Mouse (Mus musculus): ENCODE measurements at regions not wholly inside any gene's neighbourhood (a gene's known extent, or its start where the extent isn't known, plus 50 kb on each side); places are given as distances from the start of the nearest gene placed in this dataset.

DNA sequence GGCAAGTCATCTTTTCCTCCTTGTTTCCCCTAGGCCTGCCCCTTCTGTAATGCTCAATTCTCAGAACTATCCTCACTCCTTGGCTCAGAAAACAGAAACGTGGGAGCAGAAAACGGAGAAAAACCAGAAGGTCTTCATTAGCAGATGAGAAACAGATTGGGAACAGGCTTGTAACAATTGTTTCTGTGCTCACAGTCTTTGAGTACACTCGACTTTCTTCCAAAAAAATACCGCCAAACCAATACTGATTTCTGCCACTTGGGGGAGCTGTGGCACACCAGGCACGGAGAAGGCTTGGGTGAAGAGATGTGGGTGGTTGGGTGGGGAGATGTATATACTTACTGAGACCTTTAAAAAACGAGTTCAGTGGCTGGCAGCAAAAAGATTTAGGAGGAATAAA, 80.8 kb upstream of the 4930583I09Rik start:
- DNase-seq (ENCODE audit: low spot score in 2 of 2) = peak in 1 of 2 experiments; percentile 31

DNA sequence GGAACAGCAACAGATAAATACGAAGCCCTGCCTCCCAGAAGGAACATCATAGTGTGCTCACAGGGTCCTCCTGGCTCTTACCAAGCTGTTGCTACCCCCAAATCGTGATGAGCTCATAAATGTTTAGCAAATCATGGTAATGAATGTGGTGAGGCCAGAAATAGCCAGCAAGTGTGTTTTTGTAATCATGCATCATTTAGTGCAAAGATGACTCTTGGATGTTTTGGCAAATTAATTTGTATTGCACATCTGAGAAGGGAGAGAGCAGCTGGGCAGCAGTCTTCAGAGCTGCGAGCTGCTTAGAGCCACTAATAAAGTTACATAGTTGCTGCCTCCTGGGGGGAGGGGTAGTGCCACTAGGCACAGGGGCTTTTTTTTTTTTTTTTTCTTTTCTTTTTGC, 79.8 kb upstream of the 4930583I09Rik start:
- no peak for DNase-seq (ENCODE audit: low spot score in 2 of 2)

DNA sequence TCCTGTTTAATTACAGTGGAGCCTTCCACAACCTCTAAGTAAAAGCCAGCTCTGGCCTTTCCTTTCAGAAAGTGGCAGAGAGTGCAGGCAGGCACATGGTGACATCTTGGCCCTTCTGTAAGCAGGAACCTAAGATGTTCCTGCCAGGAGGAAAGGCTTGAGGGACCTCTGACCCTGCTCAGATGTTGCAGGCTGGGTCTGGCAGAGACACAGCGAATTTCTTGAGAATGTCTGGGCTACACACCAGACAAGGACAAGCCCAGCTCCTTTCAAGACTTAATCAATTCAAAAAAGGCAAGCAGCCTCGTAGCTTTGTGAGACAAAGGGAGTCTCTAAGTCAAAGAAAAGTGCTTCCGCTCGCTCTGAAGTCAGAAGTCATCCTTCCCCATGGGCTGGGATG, 79.2 kb upstream of the 4930583I09Rik start:
- DNase-seq (ENCODE audit: low spot score in 2 of 2) = no peak

DNA sequence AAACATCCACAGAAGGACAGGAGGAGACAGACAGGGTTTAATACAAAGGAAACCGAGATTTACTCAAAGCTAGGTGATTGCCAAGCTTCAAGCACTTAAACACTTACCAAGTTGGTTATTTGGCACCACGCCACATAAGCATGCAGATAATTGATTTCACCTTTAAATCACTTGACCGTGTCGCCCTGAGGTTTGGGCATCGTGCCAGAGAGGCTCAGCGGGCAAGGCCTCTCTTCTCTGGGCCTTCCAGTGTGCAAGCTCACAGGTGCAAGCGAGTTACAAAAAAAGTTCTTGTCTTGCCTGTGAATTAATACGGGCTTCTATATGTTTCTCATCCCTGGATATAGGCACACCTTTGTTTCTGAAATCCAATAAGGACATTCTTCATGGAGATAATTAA, 78.4 kb upstream of the 4930583I09Rik start:
- no peak for DNase-seq (ENCODE audit: low spot score in 2 of 2)

DNA sequence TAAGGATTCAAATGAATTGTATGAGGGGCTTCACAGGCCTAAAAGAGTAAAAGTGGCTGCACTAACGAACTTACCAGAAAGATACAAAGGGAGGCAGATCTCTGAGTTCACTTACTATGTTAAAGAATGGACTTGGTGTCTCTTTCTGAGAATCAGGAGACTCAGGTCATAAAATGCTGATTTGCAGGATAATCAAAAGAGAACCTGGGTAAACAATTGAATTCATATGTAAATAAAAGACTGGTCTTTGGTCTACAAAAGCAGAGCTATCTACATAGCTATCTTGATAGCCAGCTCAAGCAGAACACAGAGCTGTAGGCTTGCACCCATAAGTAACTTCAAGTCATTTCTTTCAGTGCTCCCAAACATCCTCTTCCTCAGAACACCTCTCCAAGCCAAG, 72.8 kb upstream of the 4930583I09Rik start:
- DNase-seq (ENCODE audit: low spot score in 2 of 2) = no peak

DNA sequence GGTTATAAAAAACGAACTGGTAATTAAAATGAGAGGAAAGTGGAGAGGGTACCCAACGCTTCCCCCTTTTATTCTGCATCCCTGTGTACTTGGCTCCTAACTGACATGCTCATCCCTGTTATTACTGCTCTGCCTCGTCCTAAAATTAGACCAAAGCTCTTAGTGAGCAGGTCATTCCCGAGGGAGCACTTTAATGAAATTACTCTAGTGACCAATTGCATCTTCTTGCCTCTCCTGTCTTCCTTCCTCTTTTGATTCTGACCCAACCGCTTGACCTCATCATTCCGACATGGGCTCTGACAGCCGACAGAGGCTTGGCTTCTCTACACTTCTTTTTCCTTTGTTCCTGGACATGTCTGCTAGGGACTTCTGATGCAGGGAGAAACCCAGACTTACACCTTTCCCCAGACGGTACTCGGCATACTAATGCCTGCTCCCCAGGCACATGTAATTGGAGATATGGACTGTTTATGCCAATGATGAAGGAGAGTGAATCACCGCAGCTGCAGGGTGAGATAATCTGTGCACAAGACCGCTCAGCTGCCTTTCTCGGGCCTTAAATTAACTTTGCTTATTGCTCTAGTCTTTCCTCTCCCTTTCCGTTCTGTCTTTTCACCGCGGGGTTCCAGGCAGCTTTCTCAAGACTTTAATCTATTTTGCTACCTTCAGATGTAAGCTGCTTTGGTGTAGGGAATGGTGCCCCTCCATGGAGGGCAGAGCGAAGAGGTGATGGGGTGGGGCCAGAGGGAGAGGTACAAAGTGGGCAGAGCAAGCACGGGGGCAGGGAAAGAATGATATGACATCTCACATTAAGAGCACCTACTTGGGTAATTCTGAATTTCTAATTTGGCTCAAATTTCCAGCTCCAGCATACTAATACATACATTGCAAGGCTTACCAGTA, 66.1 kb upstream of the 4930583I09Rik start:
- DNase-seq (ENCODE audit: low spot score in 2 of 2) = no peak

DNA sequence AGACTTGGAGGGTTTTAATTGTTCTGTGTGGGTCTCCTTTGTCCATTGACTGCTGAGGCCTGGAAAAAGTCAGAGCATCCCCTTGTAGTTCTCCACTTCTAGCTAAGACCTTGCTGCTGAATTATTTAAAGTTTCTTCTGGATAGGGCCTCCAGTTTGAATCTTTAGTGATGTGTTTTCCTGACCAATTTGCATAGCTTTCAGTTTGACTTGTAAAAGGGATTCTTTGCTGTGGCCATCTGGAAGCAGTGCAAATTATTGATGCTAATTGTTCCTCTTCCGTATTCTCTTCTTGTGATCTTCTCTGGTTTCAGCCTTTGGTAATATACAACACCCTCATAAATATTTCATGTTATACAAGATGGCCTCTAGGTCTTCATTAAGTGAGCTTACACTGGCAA, 61.6 kb upstream of the 4930583I09Rik start:
- DNase-seq (ENCODE audit: low spot score in 2 of 2) = no peak

DNA sequence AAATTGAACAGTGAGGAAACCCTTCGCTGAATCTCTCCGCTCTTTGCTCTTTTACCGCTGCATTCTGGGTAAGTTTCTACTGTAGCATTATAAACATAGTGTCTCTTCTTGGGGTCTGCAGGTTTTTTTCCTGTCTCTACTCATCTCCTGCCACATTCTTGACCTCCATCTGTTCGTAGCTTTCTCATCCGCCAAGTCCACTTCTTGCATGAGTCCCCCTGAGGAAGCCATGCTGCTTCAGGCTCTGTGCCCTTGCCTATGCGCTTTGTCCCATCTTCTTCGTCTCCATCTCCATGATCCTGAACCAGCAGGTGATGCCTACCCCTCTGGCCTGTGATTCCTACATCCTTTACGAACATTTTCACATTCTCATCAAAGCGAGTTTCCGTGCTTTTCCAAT, 60.0 kb upstream of the 4930583I09Rik start:
- no peak for DNase-seq (ENCODE audit: low spot score in 2 of 2)

DNA sequence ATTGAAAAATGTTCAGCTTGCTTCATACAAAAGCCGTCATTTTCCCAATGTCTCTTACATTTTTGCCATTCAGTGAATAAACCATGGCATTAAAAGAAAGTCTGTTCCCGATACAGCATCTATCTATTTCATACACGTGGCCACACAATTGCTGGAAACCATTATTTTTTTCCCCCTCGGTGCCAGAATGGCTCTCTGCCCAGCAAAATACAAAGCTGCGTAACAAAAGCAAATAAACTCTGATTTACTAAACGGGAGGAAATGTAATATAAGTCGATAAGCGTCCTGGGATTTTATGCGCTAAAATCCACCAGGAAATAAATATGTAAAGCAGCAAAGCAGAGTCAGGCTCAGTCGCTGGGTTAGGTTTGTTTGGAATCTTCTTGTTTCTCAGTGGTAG, 59.6 kb upstream of the 4930583I09Rik start:
- DNase-seq (ENCODE audit: low spot score in 2 of 2) = no peak

DNA sequence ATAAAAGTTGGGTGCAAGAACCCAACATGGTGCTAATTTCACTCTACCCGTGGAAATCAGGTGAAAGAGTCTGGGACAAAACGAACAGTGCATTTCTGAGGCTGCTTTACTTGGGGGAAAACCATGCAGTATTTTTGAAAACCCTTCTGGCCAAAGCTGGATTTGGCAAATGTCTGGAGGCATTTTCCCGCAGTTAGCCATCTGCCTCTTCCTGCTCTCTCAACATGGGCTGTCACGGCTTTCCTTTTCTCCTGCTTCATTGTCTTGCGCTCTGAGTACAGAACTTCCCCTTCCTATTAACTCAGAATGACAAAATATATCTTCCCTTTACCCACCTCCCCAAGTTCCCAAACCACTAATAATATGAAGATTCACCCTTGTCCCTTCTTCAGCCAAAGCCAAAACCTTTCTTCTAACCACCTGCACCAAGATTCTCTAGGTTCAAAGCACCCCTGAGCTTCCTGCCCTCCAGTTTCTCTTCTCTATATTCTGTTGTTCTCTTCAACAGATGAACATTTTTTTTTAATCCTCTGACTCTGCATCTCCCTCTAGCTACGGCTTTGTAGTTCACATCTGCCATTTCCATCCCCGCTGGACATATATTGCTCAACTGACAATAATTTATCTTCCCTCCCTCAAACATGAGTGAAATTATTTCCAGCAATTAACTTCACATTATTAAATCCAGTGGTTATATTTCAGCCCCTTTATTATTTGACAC, 57.5 kb upstream of the 4930583I09Rik start:
- DNase-seq (ENCODE audit: low spot score in 2 of 2) = no peak
